Mouse (Mus musculus) ovary, adult 18-20 months (tissue): ENCODE measurements around the gene Miga2.
A peak's percentile ranks its signal among the peaks of the same experiment; 100 is the strongest.
"Not testable (repeated sequence)": the region's sequence is repeated elsewhere in the genome, so short reads cannot be mapped to it uniquely, and the experiment has no call there.

Experiments used
- DNase-seq: peaks from one replicate; pipeline ENCODE4 v3.0.0; 2022; ENCODE audit warnings: low spot score, mixed read lengths

Gene Miga2

DNA sequence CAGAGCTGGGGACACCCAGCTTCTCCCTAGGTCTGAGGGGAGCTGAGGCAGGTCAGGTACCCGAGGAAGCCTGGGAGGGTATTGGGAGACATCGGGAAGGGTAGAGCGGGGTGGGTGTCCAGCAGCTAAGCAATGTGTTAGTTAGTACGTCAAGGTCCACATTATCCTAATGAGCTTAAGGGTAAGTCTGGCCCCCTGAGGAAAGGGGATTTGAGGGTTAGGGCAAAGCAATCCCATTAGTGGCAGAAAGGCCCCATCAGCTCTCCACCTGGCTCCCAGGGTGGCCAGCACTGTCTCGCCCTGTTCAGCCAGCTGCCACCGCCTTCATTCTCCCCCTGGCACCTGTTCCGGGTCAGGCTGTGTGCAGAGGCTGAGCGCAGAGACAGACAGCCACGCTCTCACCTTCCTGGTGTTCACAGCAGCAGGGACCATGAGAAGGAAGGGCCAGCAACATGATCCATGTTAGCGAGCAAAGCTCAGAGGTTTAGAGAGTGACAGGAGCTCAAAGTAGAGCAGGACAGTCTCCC, 34.0 kb downstream of the Miga2 start:
- no peak for DNase-seq

DNA sequence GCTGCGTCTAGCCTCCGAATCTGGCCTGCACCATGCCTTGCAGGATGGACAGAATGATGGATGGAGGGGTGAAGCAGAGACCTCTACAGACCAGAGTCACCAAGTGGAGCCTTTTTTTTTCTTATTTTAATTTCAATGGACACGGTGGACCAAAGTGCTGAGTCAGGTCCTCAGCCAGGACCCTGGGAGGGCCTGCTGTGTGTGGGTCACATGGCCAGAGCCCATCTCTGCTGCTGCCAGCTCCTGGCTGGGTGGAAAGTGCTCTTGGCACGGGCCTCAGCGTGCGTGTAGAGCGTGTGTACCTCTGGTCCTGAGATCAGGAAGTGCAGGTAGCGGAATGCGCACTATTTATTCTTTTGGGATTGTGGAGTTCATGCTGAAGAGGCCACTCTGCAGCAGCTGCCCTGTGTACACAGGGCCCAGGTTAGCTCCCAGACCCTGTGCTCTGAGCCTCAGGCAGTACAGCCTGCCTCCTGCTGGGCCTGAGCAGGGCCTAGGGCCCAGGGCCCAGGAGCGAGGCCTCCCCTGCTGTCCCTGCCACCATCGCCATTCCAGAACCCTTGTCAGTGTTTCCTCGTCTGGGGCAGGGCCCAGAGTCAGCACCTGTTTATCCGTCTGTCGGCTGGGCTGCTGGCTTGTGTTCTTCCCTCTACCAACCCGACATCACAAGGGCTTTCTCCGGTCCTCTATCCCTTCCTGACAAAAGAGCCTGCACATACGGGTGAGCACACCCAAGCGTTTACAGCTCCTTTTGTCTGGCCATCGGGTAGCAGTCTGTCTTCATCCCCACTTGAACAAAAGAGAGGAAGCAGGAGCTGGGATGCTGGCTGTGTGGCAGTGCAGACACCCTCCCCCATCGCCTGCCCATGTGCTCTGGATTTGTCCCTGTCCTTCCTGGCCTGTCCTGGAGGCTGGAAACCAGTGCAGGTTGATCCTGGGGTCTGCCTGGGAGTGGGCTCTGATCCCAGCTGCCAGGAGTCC, 35.4 kb downstream of the Miga2 start:
- DNase-seq = no peak

DNA sequence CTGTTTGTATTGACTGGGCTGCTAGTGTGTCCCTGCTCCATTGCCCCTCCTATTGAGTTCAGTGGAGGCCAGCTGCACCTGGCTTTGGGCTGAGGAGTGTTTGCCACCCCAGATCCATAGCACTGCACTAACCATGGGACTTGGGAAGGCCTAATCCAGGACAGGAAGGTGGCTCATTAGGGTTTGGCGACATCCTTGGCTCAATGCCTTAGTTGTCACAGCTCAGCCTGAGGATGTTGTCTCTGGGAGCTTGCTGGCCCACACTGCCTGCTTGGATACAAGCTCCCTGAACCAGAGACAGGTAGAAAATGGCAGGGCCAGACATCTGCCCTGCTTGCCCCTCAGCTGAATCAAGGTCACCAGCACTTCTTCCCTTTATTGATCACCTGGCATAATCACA, 37.5 kb downstream of the Miga2 start:
- no peak for DNase-seq

DNA sequence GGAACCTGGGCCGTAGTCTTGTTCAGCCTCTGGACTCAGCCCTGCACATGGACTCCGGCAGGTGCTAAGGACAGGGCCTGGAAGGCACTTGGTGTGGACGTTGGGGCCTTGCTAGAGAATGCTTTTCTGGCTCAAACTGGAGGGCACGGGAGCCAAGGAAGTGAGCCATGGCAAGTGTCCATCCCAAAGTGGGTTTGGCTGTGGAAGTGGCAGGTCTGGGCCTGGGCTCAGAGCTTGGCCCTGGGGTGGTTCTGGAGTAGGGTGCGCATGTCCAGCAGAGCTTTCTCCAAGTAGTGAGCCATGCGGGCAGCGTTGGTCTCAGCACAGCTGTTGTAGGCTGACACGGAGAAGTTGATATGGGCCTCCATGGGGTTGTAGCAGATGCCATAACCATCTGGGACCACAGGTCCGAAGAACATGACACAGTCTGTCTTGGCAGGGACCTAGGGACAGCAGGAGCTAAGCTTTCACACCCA, 38.4 kb downstream of the Miga2 start:
- DNase-seq = no peak

DNA sequence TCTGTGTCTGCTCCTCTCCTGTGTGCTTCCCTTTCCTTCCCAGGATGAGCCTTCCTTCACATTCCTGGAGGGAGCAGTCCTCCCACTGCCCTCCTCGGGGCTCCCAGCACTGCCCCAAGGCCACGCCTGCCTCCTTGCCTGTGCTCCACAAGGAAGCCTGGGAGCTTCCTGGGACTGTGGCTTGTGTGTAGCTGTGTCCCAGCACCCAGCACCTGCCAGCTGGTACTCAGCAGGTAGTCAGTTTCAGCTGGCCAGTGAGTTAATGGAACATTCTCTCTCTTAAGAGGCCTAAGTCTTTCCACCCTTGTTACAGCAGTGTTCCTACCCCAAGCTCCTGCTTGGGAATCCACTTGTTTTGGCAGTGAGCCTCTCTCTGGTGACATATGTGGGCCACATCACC, 38.8 kb downstream of the Miga2 start:
- no peak for DNase-seq

DNA sequence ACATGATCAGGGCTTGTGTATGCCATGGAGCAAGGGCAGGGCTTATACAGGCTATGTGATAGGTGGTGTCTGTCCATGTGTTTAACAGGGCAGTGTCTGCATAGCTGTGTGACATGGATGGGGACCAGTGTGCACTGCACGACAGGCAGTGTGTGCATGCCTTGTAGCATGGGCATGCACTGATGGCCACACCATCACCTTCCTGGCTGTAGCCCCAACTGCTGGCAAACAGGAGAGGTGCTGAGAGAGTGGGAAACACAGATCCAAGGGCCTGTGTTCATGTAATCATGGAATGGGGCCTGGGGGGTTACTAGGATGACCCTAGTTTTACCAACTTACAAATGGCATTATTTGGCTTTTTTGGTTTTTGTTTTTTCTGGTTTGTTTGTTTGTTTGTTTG, 39.8 kb downstream of the Miga2 start:
- DNase-seq = no peak

DNA sequence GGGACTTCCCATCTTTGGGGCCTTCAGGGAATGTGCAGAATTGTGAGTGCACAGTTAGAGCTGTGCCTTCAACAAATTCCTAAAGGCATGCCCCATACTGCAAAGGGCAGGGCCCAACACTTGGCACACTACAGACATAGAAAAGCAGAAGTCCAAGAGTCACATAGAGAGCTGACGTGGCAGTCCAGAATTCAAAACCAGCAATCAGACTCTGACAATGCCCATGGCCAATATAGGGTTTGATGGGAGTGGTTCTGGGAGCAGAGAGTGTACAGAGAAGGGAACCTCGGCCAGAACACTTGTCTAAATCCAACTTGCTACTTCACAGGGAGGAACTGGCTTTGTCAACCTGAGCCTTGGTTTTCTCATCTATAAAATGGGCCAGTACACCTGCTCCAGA, 43.2 kb downstream of the Miga2 start:
- no peak for DNase-seq

DNA sequence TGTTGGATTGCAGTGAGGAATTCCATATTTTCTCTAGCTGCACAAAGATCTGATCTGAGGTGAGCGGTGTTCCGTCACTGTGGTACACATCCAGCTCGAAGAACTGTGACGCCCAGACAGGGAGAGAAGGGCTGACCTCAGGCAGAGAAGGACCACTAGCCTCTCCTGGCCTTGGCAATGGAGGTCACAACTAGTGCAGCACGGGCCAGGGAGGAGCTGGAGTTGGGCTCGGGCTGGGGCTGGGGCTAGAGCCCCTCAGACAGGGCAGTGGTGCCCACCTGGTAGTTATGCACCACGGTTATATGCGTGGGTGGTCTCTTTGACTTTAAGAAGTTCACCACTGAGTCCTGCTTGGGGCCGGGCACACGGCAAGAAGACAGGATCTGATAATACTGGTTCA, 43.7 kb downstream of the Miga2 start:
- no peak for DNase-seq

DNA sequence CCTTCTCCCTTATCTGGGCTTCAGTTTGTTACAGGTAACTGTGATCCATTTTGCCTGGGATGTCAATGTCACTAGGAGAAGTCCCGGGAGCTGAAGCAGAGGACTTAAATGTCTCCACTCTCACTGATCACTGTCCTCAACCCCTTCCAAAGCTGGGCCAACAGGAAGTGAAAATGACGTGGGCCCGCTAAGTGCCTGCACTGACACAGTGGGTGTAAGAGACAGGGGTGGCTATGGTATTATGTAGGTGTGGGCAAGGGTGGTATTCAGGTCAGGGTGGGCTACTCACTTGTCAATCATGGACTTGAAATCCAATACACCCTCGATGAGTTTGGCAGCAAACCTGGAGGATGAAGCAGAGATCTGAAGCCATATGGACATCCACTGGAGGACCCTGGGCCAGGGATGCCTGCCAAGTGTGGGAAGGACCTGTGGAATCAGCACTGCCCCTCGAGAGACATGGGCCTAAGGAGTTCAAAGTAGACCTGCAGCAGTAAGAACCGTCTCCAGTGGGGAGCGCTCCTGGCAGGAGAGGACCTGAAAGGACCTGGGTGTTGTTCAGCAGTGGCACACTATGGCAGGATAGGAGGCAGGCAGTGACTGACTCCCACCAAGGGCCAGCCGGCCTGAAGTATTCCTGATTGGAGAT, 44.5 kb downstream of the Miga2 start:
- DNase-seq = no peak

DNA sequence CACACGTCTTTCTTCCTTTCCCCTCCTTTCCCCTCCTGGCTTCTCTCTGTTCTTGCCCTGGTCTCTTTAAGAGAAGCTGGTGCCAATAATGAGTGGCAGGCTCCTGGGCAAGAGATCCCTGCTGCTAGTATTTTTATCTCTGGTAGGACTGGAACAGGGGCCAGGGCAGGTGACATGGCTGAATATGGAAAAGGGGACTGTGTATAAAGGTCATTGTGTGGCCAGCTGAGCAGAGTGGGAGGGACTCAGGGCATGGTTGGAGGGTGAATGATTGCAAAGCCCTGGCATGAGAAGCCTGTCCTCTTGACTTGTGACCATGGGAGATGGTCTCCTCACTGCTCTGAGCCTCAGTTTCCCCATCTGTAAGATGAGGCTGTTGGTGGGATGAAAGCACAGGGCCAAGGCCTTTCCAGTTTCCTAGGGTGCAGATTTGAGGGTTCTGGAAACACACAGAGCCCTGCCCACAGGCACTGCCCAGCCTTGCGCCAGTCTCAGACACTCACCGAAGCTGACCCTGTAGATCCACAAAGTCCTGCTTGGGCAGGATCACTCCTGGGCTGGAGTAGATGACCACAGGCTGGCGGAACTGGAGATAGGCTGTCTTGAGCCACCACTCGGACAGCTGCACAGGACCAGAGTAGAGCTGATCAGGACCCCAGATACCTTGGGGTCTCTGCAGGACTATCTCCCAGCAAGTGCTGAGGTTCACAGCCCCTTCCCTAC, 45.6 kb downstream of the Miga2 start:
- no peak for DNase-seq

DNA sequence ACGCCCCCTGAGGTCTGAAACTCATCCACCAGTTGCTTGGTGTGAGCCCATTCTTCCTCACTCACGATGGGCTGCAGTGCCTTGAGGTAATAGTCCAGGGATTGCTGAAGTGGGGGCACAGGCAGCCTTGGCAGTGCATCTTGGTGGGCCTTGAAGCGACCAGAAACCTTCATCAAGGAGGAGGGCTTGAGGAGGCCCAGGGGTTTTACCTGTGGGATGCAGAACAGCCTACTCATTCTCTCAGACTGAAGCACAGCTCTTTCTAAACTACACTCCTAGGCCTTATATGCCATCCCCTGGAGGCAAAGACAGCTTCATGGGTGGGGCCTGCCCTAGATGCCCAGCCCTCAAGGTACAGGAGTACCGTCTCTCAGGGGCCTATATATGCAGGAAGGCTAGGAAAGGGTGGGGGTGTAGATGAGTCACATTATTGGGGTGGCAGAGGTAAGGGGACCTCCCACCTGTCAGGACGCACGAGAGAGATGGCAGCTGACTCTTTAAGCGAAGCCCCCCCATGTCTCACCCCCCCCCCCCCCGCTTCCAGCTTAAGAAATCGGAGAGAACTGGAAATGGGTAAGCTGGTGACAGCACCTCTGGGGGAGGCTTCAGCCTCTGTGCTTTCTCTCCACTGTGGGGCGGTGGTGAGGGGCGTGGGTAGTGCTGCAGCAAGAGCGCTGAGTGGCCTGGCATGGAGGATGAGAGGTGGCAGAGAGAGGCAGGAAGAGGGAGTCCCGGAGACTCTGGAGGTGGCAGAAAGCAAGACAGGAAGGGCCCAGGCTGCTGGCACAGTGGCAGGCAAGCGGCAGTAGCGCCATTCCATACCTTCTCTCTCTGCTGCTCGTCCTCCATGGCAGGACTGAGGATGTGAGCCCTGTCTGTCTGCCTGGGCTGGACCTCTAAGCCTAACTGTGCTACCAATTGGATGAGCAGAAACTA, 49.3 kb downstream of the Miga2 start:
- no peak for DNase-seq

DNA sequence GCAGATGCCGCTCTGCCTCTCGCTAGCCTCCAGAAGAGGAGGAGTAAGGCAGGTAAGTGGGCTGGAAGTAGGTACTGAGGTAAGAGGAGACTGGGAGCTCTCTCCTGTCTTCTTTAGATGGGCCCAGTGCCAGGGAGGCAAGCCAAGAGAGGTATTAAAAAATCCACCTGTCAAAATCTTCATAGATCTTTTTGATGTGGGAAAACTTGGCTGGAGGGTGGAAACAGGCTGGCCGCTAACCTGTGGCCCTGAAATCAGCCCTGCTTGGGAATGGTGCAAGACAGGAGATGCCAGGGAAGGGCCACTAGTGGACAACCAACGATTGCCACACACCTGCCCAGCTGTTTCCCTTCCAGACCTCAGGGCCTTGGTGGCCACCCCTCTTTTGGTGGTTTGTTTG, 50.1 kb downstream of the Miga2 start:
- no peak for DNase-seq

DNA sequence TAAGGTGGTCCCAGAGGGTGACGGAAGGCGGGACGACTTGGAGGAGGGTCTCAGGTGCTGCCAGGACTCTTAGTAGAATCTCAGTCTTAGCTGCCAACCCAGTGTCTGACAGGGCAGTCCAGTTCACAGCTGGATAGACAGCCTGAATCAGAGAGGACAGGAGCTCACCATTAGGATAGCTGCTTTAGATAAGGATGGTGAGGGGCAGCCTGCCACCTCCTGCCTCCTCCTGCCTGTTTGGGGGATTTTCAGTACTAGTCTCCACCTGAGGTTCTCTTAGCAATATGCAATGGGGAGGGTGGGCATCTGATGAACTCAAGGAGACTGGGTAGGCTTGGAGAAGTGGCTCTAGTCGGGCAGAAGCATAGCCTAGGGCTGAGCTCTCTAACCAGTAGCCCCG, 50.6 kb downstream of the Miga2 start:
- DNase-seq = no peak

DNA sequence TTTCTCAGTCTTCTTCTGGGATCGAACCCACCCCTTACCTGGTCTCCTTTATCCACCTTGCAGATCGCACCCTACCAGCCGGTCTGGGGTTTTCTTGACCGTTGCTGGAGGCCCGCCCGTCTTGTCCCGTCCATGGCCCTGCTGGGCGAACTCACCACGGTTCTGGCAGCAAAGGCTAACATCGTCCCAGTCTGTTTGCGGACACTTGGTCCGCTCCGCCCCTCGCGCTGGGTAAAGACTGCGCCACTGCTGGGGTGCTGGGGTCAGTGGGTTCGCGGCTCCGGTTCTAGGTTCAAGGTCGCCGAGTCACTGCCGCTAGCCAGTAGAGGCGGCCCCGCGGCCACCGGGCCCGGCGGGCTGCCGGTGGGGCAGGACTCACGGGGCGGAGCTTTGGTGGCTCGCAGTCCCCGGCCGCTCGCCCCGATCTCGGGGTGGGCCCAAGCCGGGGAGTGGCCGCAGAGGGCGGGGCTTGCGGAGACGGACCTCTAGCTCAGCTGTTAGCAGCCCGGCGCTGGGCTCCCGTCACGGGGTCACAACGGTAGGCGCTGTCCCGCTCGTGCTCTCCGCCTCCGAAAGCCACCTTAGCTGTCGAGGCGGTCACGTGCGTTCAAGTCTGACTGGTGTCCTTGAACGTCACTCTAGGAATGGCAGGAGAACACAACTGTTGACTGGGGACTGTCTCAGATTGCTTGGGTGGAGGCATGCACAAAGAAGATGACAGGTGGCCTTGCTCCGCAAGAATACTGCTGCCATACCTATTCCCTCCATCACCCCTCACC, 51.3 kb downstream of the Miga2 start, which contains the start of gene Crat:
TSS of gene Crat (minus strand) at position 657 of the 779 bp plus-strand sequence.
- peak; percentile 93 for DNase-seq

DNA sequence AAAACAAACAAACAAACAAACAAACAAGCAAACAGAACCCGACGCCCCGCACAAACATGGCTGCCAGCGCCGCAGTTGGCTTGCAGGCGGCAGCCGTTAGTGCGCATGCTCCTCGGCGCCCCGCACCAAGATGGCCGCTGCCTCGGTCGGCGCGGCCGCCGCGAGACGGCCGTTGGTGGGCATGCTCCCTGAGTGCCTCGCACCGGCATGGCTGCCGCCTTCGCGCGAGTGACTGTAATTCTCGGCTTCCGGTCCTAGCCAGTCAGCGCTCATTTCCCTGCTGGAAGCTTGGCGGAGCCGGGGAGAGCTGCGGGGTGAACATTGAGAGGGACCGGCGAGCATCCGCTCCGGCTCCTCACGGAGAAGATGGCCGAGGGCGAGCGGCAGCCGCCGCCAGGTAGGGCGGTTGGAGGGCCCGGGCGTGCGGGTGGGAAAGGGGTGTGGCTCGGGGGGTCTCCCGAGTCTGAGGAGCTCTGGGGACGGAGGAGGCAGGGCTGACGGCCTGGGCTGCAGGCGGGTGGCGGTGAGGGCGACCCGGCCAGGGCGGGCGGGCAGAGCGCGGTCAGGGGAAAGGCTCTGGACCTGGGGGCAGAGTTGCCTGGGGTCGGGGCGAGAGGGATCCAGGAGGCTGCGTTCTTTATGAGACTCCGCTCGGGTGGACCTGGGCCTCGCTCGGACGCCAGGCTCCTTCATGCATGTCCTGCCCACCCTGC, 52.1 kb downstream of the Miga2 start, which contains the start of gene Ptpa:
TSS of gene Ptpa (plus strand) at position 104 of the 713 bp plus-strand sequence.
- peak; percentile 87 for DNase-seq

DNA sequence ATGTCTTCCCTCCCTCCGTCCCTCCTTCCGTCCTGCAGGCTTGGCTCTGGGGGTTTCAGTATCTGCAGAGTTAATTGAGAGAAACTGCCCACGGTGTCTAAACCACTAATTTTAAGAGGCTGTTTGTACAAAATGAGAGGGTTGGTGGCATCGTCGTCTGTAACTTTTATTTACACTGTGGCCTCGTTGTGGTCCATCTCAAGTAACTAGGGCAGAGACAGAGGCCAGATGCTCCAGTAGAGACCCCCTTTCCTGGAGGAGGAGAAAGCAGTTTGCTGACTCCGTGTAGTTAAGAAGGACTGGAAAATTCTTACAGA, 52.6 kb downstream of the Miga2 start:
- DNase-seq = no peak

DNA sequence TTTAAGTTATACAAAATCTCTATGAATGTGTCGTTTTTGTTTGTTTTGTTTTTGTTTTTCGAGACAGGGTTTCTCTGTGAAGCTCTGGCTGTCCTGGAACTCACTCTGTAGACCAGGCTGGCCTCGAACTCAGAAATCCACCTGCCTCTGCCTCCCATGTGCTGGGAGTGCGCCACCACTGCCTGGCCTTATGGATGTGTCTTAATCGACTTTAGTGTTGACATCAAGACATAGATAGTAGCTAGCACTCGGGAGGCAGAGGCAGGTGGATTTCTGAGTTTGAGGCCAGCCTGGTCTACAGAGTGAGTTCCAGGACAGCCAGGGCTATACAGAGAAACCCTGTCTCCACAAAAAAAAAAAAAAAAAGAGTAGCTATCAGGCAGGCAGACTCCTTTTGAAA, 53.1 kb downstream of the Miga2 start:
- not testable (repeated sequence) for DNase-seq

DNA sequence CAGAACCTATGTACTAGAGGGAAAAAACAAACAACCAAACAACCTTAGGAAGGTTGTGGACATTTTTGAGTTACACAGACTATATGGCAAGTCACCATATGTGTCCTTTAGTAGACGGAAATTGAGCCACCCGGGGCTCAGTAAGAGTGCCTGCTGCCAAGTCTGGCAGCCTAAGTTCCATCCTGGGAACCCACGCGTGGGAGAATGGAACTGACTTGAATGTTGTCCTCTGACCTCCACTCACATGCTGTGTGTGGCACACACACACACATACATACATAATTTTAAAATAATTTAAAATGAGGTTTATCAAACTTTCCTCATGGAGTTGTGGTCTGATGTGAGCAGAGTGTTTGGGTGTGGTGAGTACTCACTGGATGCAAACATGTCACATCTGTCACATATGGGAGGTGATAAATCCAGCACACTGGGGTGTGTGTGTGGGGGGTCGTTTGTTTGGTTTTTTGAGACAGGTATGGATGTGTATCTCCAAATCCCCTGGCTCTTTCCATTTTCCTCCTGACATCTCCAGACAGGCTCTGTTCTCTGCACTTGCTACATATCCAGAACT, 53.6 kb downstream of the Miga2 start:
- DNase-seq = no peak

DNA sequence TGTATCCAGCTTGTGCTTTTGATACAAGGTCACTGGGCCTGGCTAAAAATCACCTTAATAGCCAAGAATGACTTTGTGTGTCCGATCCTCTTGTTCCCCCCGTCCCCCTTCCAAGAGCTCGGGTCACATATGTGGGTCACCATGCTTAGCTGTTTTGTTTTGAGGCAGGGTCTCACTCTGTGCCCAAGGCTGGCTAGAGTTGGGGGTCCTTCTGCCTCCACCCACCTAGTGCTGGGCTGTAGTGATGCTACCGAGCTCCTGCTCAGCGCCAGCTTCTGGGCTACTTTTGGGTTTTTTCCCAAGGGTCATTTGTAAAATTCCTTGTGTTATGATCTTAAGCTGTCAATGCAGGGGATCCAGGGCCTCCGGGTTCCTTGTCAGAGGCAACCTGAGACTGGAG, 54.2 kb downstream of the Miga2 start:
- no peak for DNase-seq
